Comparison of ENCODE assay signal across 10 mouse cellular contexts in the genomic region with DNA sequence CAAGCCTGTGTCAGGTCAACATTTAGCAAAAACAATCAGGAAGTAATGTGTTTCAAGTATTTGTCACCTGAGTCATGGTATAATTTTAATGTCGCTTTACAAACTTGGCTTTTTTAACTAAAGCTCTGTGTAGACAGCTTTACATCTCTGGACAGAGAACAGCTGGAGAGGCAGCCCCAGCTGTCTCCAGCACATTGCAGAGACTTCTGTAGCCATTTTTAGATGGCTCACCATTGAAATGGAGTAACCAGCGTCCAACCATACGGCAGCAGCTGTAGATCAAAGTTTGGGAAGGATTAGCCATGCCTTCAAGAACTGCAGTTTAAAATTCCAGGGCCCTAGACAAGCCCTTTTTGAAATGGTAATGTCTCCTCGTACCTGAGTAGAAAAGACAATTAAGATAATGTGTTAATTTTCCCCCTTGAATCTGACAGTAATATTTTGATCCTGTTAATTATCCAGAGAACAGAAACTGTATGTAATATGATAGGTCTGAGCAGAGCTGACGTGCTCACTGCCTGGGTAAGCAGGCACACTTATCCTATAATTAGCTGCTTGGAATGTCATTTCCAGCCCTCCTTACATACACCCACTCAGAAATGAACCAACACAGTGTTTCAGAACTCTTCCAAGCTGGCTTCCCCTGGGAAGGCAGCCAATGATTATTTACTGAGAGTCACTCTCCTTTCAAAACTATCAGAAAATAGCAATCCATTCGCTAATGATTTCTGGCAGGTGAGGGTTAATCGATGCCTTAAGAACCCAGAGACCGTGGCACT.
DNase-seq lines count a peak whose midpoint lies in the region; ATAC-seq and TF ChIP-seq lines count a peak whose summit lies in the region.
"Had no signal": no experiment of that assay in that cellular context is flagged by ENCODE, and none has a peak within 500 bp of the region (broad histone marks: within the 10 kb centered on the region; RNA-seq: fewer than 3 reads in every experiment).

No protein-coding gene starts in this region.

- DNase-seq in kidney, postnatal 10 days, result peak; percentile 12
- DNase-seq in kidney, postnatal 14 days, result no peak
- DNase-seq in brain, embryonic 18.5 days (ENCODE audit: low read depth, low spot score), result peak; percentile 28
- peak; percentile 56 for DNase-seq in forebrain, postnatal 0 days
- peak; percentile 16 for DNase-seq in lung, postnatal 10 days
- no peak for DNase-seq in kidney, adult 11 months

- no peak overlapping the region for H3K4me2 ChIP-seq in forebrain, postnatal 0 days (ENCODE audit: low read depth)
- H3K4me2 ChIP-seq in liver, embryonic 12.5 days, result no peak overlapping the region
- H3K4me2 ChIP-seq: hindbrain, embryonic 14.5 days; limb, embryonic 12.5 days had no signal

- 17% methylated on average over 8 of the region's 8 CpGs for WGBS in forebrain, postnatal 0 days
- 65% methylated on average over 8 of the region's 8 CpGs for WGBS in liver, embryonic 12.5 days (ENCODE audit: insufficient replicate concordance)

- no peak overlapping the region for H3K9ac ChIP-seq in forebrain, postnatal 0 days
- no peak overlapping the region for H3K9ac ChIP-seq in liver, embryonic 12.5 days
- H3K9ac ChIP-seq: hindbrain, embryonic 14.5 days; limb, embryonic 12.5 days had no signal

- H3K27ac ChIP-seq in forebrain, postnatal 0 days (ENCODE audit: low read depth, low read length), result no peak overlapping the region
- H3K27ac ChIP-seq in liver, embryonic 12.5 days, result no peak overlapping the region
- H3K27ac ChIP-seq: hindbrain, embryonic 14.5 days; limb, embryonic 12.5 days had no signal

- no peaks in the 10 kb centered on the region for H3K36me3 ChIP-seq in forebrain, postnatal 0 days (ENCODE audit: insufficient read depth)
- H3K36me3 ChIP-seq in liver, embryonic 12.5 days, result no peaks in the 10 kb centered on the region
- H3K36me3 ChIP-seq: limb, embryonic 12.5 days had no signal

- no peak for TF ChIP-seq CTCF in forebrain, postnatal 0 days (IDR thresholded peaks at IDR 0.05; ENCODE audit: low read depth)

- H3K9me3 ChIP-seq in forebrain, postnatal 0 days (ENCODE audit: low read length), result no peaks in the 10 kb centered on the region
- no peaks in the 10 kb centered on the region for H3K9me3 ChIP-seq in liver, embryonic 12.5 days (replicated peaks)
- H3K9me3 ChIP-seq: limb, embryonic 12.5 days had no signal

- no peak overlapping the region for H3K4me3 ChIP-seq in forebrain, postnatal 0 days (ENCODE audit: low read depth, low read length)
- no peak overlapping the region for H3K4me3 ChIP-seq in liver, embryonic 12.5 days
- H3K4me3 ChIP-seq: limb, embryonic 12.5 days had no signal

- peak; percentile 93 for ATAC-seq in forebrain, postnatal 0 days
- no peak for ATAC-seq in granulocyte monocyte progenitor cell, adult 5-6 weeks (replicated peaks; ENCODE audit: poor library complexity, severe bottlenecking)
- no peak for ATAC-seq in liver, embryonic 12.5 days

- H3K27me3 ChIP-seq in forebrain, postnatal 0 days (ENCODE audit: insufficient read depth, low read length), result peaks cover 10% of the 10 kb centered on the region
- no peaks in the 10 kb centered on the region for H3K27me3 ChIP-seq in liver, embryonic 12.5 days (replicated peaks)

- H3K4me1 ChIP-seq in forebrain, postnatal 0 days (ENCODE audit: insufficient read depth), result peaks cover 14% of the 10 kb centered on the region
- H3K4me1 ChIP-seq in liver, embryonic 12.5 days, result no peaks in the 10 kb centered on the region

Comparison
In these comparisons a context has a peak if more than half of its experiments do, and no peak if none do; other contexts are left out.
1. DNase-seq: peak in kidney, postnatal 10 days (single experiment), brain, embryonic 18.5 days (single experiment), forebrain, postnatal 0 days (single experiment) and lung, postnatal 10 days (single experiment); none in kidney, postnatal 14 days (single experiment) and kidney, adult 11 months (single experiment).